Mouse (Mus musculus) liver, embryonic 15.5 days (tissue): ENCODE data around the gene Ina. TPM values are rescaled to one million over a fixed set of nuclear protein-coding genes. Genes with fewer than 3 reads are reported as not detected.
"Not testable (repeated sequence)": the region's sequence is repeated elsewhere in the genome, so short reads cannot be mapped to it uniquely, and the experiment has no call there.

ENCODE experiments used
- ATAC-seq: fragments of 200-750 bp; cut with Nextera tagmentation; 2 replicates; pipeline ENCODE4 v1.8.0; 2017; ENCODE audit warnings: moderate number of reproducible peaks, mild to moderate bottlenecking, moderate library complexity; ENCODE audit not compliant: insufficient read depth
- H3K27ac ChIP-seq: fragments of 300-500 bp; sonication (generic); replicated peaks from 2 replicates; pipeline ENCODE4 v1.5.1; 2015; ENCODE audit warnings: mild to moderate bottlenecking, inconsistent platforms
- H3K27me3 ChIP-seq: fragments of 300-500 bp; sonication (generic); 2 replicates; pipeline ENCODE4 v1.6.1; 2015; ENCODE audit warnings: mild to moderate bottlenecking, inconsistent platforms
- H3K36me3 ChIP-seq: fragments of 300-500 bp; sonication (generic); replicated peaks from 2 replicates; pipeline ENCODE4 v1.6.1; 2015; ENCODE audit warnings: moderate library complexity, mild to moderate bottlenecking, inconsistent platforms
- H3K4me1 ChIP-seq: fragments of 300-500 bp; sonication (generic); replicated peaks from 2 replicates; pipeline ENCODE4 v1.6.1; 2015; ENCODE audit warnings: inconsistent platforms
- H3K4me2 ChIP-seq: fragments of 300-500 bp; sonication (generic); 2 replicates; pipeline ENCODE4 v1.6.1; 2015; ENCODE audit warnings: moderate library complexity, mild to moderate bottlenecking, inconsistent platforms
- H3K4me3 ChIP-seq: fragments of 300-500 bp; sonication (generic); replicated peaks from 2 replicates; pipeline ENCODE4 v1.5.1; 2015; ENCODE audit warnings: mild to moderate bottlenecking, inconsistent platforms
- H3K9ac ChIP-seq: fragments of 300-500 bp; sonication (generic); 2 replicates; pipeline ENCODE4 v1.6.1; 2015; ENCODE audit warnings: moderate library complexity, mild to moderate bottlenecking, inconsistent platforms
- H3K9me3 ChIP-seq: fragments of 300-500 bp; sonication (generic); replicated peaks from 2 replicates; pipeline ENCODE4 v1.6.1; 2016; ENCODE audit warnings: inconsistent platforms
- WGBS: fragments of 180-500 bp; shearing (Covaris S2); methylation state at CpG from one replicate; pipeline ENCODE4 v1.1.7; 2015; ENCODE audit warnings: mixed read lengths; ENCODE audit not compliant: insufficient replicate concordance; 5-methylcytosine and 5-hydroxymethylcytosine counted together
- polyA plus RNA-seq: library from polyadenylated mRNA; unstranded; fragments of >200 nt; fragmentation: Nextera tagmentation; extraction: Ambion mirVana; gene quantifications from 2 replicates; pipeline ENCODE4 v1.2.1, GENCODE M21; 2015

Ina gene
- polyA plus RNA-seq, 1 experiment from 2014 or later, result 0.36 TPM

- Histone ChIP-seq H3K9me3 (no peaks in the 10 kb centered on the region), H3K4me1 (peaks cover 33% of the 10 kb centered on the region), H3K27me3 (no peaks in the 10 kb centered on the region), H3K27ac (no peak overlapping the region), H3K4me2 (no peak overlapping the region), H3K36me3 (no peaks in the 10 kb centered on the region), H3K9ac (no peak overlapping the region), H3K4me3 (no peak overlapping the region)
- no peak for ATAC-seq
- WGBS, result 61% methylated on average over 4 of the region's 4 CpGs
Observed at GRCm38 (mm10) chr19:46975565-46975964, 38.9 kb upstream of the Ina start.

GRCm38 (mm10) chr19:46975997-46976396 lies 38.5 kb upstream of the Ina start:
- H3K4me2 ChIP-seq, result no peak overlapping the region
- H3K9me3 ChIP-seq, result no peaks in the 10 kb centered on the region
- H3K36me3 ChIP-seq, result no peaks in the 10 kb centered on the region
- ATAC-seq, result no peak
- no peaks in the 10 kb centered on the region for H3K27me3 ChIP-seq
- no peak overlapping the region for H3K9ac ChIP-seq
- H3K27ac ChIP-seq, result no peak overlapping the region
- WGBS, result 74% methylated on average over 8 of the region's 8 CpGs
- H3K4me1 ChIP-seq, result peaks cover 35% of the 10 kb centered on the region
- H3K4me3 ChIP-seq, result no peak overlapping the region

GRCm38 (mm10) chr19:46976743-46977142 lies 37.8 kb upstream of the Ina start:
- no peak for ATAC-seq
- Histone ChIP-seq H3K9me3 (no peaks in the 10 kb centered on the region), H3K27me3 (no peaks in the 10 kb centered on the region), H3K27ac (no peak overlapping the region), H3K36me3 (no peaks in the 10 kb centered on the region), H3K9ac (no peak overlapping the region), H3K4me1 (peaks cover 34% of the 10 kb centered on the region), H3K4me3 (no peak overlapping the region), H3K4me2 (no peak overlapping the region)
- WGBS, result 47% methylated on average over 2 of the region's 2 CpGs

GRCm38 (mm10) chr19:46977460-46977859 lies 37.0 kb upstream of the Ina start:
- Histone ChIP-seq H3K27me3 (no peaks in the 10 kb centered on the region), H3K4me2 (no peak overlapping the region), H3K36me3 (no peaks in the 10 kb centered on the region), H3K4me1 (peaks cover 36% of the 10 kb centered on the region), H3K4me3 (no peak overlapping the region), H3K27ac (no peak overlapping the region), H3K9me3 (no peaks in the 10 kb centered on the region), H3K9ac (no peak overlapping the region)
- WGBS, result 55% methylated on average over 6 of the region's 6 CpGs
- no peak for ATAC-seq

- H3K9me3 ChIP-seq, H3K27ac ChIP-seq, H3K4me3 ChIP-seq, H3K36me3 ChIP-seq, H3K9ac ChIP-seq, H3K27me3 ChIP-seq, ATAC-seq, H3K4me2 ChIP-seq: not testable (repeated sequence)
- H3K4me1 ChIP-seq, result peaks cover 38% of the 10 kb centered on the region
- 77% methylated on average over 3 of the region's 3 CpGs for WGBS
Observed at GRCm38 (mm10) chr19:46978069-46978468, 36.4 kb upstream of the Ina start.

GRCm38 (mm10) chr19:46978920-46979780 lies 35.3 kb upstream of the Ina start:
- no peak for ATAC-seq
- Histone ChIP-seq H3K4me3 (no peak overlapping the region), H3K9ac (no peak overlapping the region), H3K36me3 (no peaks in the 10 kb centered on the region), H3K4me1 (peaks cover 46% of the 10 kb centered on the region), H3K27ac (0 out of 2 replicates have a peak overlapping the region, but pooled peaks have one; percentile 25), H3K4me2 (no peak overlapping the region), H3K9me3 (no peaks in the 10 kb centered on the region), H3K27me3 (no peaks in the 10 kb centered on the region)
- WGBS, result 54% methylated on average over 17 of the region's 17 CpGs

GRCm38 (mm10) chr19:46979781-46980105 lies 34.8 kb upstream of the Ina start:
- Histone ChIP-seq H3K9me3 (no peaks in the 10 kb centered on the region), H3K4me3 (no peak overlapping the region), H3K27me3 (no peaks in the 10 kb centered on the region), H3K9ac (no peak overlapping the region), H3K4me1 (peaks cover 51% of the 10 kb centered on the region), H3K4me2 (no peak overlapping the region), H3K27ac (no peak overlapping the region), H3K36me3 (no peaks in the 10 kb centered on the region)
- WGBS, result 66% methylated on average over 3 of the region's 3 CpGs
- ATAC-seq, result no peak

- peaks cover 67% of the 10 kb centered on the region for H3K4me1 ChIP-seq
- no peak overlapping the region for H3K4me3 ChIP-seq
- H3K27me3 ChIP-seq, result no peaks in the 10 kb centered on the region
- no peak overlapping the region for H3K27ac ChIP-seq
- H3K9me3 ChIP-seq, result no peaks in the 10 kb centered on the region
- ATAC-seq, result no peak
- no peaks in the 10 kb centered on the region for H3K36me3 ChIP-seq
- no peak overlapping the region for H3K4me2 ChIP-seq
- 34% methylated on average over 6 of the region's 6 CpGs for WGBS
- no peak overlapping the region for H3K9ac ChIP-seq
Observed at GRCm38 (mm10) chr19:46981462-46981861, 33.0 kb upstream of the Ina start.

- 44% methylated on average over 14 of the region's 14 CpGs for WGBS
- no peaks in the 10 kb centered on the region for H3K9me3 ChIP-seq
- no peaks in the 10 kb centered on the region for H3K27me3 ChIP-seq
- peak overlapping the region; percentile 35 for H3K4me3 ChIP-seq
- peak overlapping the region; percentile 31; the same call in 1 of the 2 replicates for H3K9ac ChIP-seq
- H3K27ac ChIP-seq, result peak overlapping the region; percentile 88
- H3K4me2 ChIP-seq, result peak overlapping the region; percentile 68
- peaks cover 87% of the 10 kb centered on the region for H3K4me1 ChIP-seq
- no peaks in the 10 kb centered on the region for H3K36me3 ChIP-seq
- peak; percentile 58 for ATAC-seq
Observed at GRCm38 (mm10) chr19:46983352-46983965, 31.0 kb upstream of the Ina start.

GRCm38 (mm10) chr19:46983966-46984380 lies 30.5 kb upstream of the Ina start:
- Histone ChIP-seq H3K9me3 (no peaks in the 10 kb centered on the region), H3K27me3 (no peaks in the 10 kb centered on the region), H3K4me1 (peaks cover 87% of the 10 kb centered on the region), H3K36me3 (no peaks in the 10 kb centered on the region), H3K27ac (peak overlapping the region; percentile 88), H3K4me2 (peak overlapping the region; percentile 68), H3K9ac (peak overlapping the region; percentile 31; the same call in 1 of the 2 replicates), H3K4me3 (peak overlapping the region; percentile 35)
- 11% methylated on average over 11 of the region's 11 CpGs for WGBS
- peak; percentile 49 for ATAC-seq

GRCm38 (mm10) chr19:46984726-46985622 lies 29.5 kb upstream of the Ina start:
- peak overlapping the region; percentile 88 for H3K27ac ChIP-seq
- WGBS, result 52% methylated on average over 13 of the region's 13 CpGs
- H3K27me3 ChIP-seq, result no peaks in the 10 kb centered on the region
- no peak for ATAC-seq
- no peak overlapping the region for H3K4me3 ChIP-seq
- no peaks in the 10 kb centered on the region for H3K9me3 ChIP-seq
- H3K36me3 ChIP-seq, result no peaks in the 10 kb centered on the region
- peaks cover 88% of the 10 kb centered on the region for H3K4me1 ChIP-seq
- no peak overlapping the region; the same call in 1 of the 2 replicates for H3K9ac ChIP-seq
- H3K4me2 ChIP-seq, result peak overlapping the region; percentile 68
